Mouse (Mus musculus): ENCODE measurements around the gene Zbtb12. TPM values are rescaled to one million over a fixed set of nuclear protein-coding genes. Genes with fewer than 3 reads are reported as not detected.

The Zbtb12 gene
- polyA plus RNA-seq, 1 experiment from 2014 or later: 17.4 TPM

DNA sequence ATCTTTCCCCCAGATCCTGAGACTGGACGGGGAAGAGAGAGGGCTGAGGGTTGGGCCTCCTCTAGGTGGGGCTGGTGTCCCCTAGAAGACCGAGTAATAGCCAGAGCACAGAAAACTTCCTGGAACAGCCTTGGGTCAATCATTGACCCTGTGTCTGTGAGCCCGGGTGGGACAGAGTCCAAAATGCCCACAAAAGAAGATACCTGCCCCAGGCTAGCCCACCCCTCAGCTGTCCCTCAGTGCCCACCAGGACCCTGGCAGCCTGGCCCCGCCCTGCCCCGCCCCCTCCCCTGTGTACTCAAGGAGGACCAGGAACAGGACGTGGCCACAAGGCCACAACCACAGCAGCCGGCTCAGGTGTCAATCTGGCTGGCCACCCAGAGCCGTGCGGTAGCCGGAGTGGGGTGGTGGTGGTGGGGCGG, 36.1 kb downstream of the Zbtb12 start:
- no peaks in the 10 kb centered on the region for H3K9me3 ChIP-seq
- H3K4me3 ChIP-seq: no peak overlapping the region
- H3K4me1 ChIP-seq: no peaks in the 10 kb centered on the region
- H3K9ac ChIP-seq: no peak overlapping the region
- ATAC-seq (replicated peaks): no peak
- WGBS: 22% methylated on average over 11 of the region's 11 CpGs
- H3K27me3 ChIP-seq (replicated peaks): no peaks in the 10 kb centered on the region
- no peak overlapping the region for H3K4me2 ChIP-seq
- no peak overlapping the region for H3K27ac ChIP-seq
- H3K36me3 ChIP-seq (replicated peaks): peaks cover 34% of the 10 kb centered on the region

DNA sequence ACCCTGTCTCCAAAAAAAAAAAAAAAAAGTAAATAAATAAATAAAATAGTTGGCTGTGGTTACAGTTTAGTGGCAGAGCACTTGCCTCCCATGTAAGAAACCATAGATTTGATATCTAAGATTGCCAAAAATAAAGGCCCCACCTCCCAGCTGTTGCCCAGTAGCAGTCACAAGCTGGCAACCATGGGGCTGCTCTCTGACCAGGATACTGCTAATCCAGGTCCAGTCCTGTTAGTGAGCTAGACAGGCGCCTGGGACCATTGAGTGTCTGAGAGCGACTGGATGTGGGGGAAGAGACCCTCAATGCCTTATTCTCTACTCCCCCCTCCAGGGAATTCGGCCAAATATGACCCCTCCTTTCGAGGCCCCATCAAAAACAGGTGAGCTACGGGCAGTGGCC, 37.0 kb downstream of the Zbtb12 start:
- whole genome bisulfite sequencing: 83% methylated on average over 5 of the region's 5 CpGs
- H3K9ac ChIP-seq: no peak overlapping the region
- H3K27me3 ChIP-seq (replicated peaks): no peaks in the 10 kb centered on the region
- no peaks in the 10 kb centered on the region for H3K9me3 ChIP-seq
- H3K4me2 ChIP-seq: no peak overlapping the region
- no peak for ATAC-seq (replicated peaks)
- no peak overlapping the region for H3K4me3 ChIP-seq
- no peak overlapping the region for H3K27ac ChIP-seq
- H3K4me1 ChIP-seq: no peaks in the 10 kb centered on the region
- H3K36me3 ChIP-seq (replicated peaks): peaks cover 26% of the 10 kb centered on the region

DNA sequence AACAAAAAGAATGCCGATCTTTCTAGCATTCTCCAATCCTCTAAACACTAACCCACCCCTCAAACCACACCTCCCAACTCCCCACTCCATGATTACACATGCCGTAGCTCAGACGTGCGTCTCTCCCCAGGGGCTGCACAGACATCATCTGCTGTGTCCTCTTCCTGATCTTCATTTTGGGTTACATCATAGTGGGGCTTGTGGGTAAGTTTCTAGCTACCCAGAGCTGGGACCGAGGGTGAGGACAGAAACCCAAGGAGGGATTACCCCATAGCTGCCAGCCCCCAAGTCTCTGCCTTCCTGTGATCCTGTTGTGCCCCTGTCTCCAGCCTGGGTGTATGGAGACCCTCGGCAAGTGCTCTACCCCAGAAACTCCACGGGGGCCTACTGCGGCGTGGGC, 37.9 kb downstream of the Zbtb12 start:
- 79% methylated on average over 9 of the region's 9 CpGs for WGBS
- no peak overlapping the region for H3K27ac ChIP-seq

DNA sequence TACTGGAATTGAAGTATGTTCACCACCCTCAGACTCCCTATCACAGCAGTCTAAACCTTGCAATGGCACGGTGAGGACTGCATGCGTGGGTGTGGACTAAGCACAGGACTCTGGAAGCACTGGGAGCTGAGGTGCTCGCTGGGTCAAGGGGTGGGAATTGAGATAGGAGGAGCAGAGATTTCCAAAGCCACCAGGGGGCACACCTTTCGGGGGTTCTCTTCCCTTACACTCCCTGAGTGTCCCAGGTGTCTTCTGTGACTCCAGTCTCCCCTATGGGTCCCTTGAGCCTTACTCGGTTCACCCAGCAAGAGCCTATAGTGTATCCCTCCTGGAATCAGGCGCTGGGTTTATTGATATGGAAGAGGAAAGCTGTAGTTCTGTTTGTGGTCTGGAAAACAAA, 43.7 kb downstream of the Zbtb12 start:
- H3K9ac ChIP-seq: no peak overlapping the region
- H3K27me3 ChIP-seq (replicated peaks): no peaks in the 10 kb centered on the region
- no peaks in the 10 kb centered on the region for H3K9me3 ChIP-seq
- H3K4me2 ChIP-seq: no peak overlapping the region
- 51% methylated on average over 6 of the region's 6 CpGs for WGBS
- H3K36me3 ChIP-seq (replicated peaks): no peaks in the 10 kb centered on the region
- no peak for ATAC-seq (replicated peaks)
- no peak overlapping the region for H3K27ac ChIP-seq
- no peak overlapping the region for H3K4me3 ChIP-seq
- no peaks in the 10 kb centered on the region for H3K4me1 ChIP-seq

More for the DNA sequence above, 37.9 kb downstream of the Zbtb12 start:
- Histone ChIP-seq H3K27me3 (replicated peaks) (no peaks in the 10 kb centered on the region), H3K4me2 (no peak overlapping the region), H3K4me1 (no peaks in the 10 kb centered on the region), H3K9ac (no peak overlapping the region), H3K4me3 (no peak overlapping the region), H3K36me3 (replicated peaks) (peaks cover 17% of the 10 kb centered on the region), H3K9me3 (no peaks in the 10 kb centered on the region)
- ATAC-seq (replicated peaks): no peak

DNA sequence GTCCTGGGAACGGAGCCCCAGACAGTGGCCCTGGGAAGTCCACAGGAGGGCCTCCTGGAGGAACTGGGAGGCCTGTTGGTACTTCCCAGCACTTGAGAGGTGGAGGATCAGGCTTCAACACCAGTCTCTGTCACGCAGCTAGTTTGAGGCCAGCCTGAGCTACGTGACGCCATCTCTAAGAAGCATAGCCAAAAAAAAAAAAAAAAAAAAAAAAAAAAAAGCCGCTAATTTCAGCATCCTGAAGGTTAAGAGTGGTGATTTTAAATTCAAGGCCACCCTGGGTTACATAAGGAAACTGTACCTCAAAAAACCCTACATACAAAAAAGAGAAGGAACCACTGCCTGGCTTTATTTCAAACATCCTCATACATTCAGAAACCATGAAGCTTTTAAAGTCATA, 45.0 kb downstream of the Zbtb12 start:
- H3K27ac ChIP-seq: no peak overlapping the region

DNA sequence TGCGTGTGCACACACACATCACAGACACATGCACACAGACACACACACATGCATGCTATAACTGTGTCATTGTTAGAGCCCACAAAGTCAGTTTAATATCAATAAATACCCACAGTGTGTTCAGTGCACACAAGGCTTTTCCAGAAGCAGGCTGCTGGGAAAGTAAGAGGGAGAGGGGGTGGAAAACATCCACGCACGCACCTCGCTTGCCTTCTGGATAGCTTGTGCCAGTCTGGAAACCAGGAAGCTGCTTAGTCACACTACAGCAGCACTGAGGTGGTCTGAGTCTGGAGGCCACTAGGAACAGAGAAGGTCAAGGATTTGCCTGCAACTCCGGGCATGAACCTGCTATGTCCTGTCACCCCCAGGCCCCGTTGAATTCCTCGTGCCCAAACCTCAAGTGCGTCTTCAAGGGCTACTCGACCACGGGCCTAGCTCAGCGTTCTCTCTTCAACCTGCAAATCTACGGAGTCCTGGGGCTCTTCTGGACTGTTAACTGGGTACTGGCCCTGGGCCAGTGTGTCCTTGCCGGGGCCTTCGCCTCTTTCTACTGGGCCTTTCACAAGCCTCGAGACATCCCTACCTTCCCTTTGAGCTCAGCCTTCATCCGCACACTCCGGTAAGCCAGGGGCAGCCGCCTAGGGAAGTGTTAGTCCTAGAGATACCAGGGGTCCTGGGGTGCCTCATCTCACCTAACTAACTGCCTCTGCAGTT, 48.2 kb downstream of the Zbtb12 start:
- Histone ChIP-seq H3K4me2 (no peak overlapping the region), H3K4me3 (no peak overlapping the region), H3K36me3 (replicated peaks) (no peaks in the 10 kb centered on the region), H3K9ac (no peak overlapping the region), H3K4me1 (peaks cover 9% of the 10 kb centered on the region), H3K27ac (no peak overlapping the region), H3K27me3 (replicated peaks) (no peaks in the 10 kb centered on the region), H3K9me3 (no peaks in the 10 kb centered on the region)
- no peak for ATAC-seq (replicated peaks)
- 90% methylated on average over 18 of the region's 18 CpGs for WGBS

More for the DNA sequence above, 45.0 kb downstream of the Zbtb12 start:
- Histone ChIP-seq H3K27me3 (replicated peaks) (no peaks in the 10 kb centered on the region), H3K4me2 (no peak overlapping the region), H3K4me1 (no peaks in the 10 kb centered on the region), H3K9me3 (no peaks in the 10 kb centered on the region), H3K9ac (no peak overlapping the region), H3K36me3 (replicated peaks) (no peaks in the 10 kb centered on the region), H3K4me3 (no peak overlapping the region)
- ATAC-seq (replicated peaks): no peak
- WGBS: 62% methylated on average over 5 of the region's 5 CpGs

DNA sequence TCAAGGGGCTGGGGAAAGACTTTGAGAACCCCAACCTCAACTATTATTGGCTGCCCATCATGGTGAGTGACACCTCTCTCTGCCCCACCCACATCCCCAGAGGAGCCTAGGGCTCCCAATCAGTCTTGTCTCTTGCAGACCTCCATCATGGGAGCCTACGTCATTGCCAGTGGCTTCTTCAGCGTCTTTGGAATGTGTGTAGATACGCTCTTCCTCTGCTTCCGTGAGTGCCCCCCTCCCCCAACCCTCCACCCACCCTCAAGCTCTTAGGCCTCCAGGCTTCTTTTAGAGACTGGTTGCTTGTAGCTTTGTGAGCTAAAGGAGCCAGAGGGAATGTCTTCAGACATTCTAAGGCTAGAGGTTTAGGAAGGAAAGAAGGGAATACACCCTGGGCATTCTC, 49.6 kb downstream of the Zbtb12 start:
- ATAC-seq (replicated peaks): no peak
- Histone ChIP-seq H3K27ac (no peak overlapping the region), H3K4me2 (no peak overlapping the region), H3K36me3 (replicated peaks) (0 out of 2 replicates have a peak, but pooled peaks cover 3% of the 10 kb centered on the region), H3K4me3 (no peak overlapping the region), H3K9ac (no peak overlapping the region), H3K9me3 (no peaks in the 10 kb centered on the region), H3K4me1 (peaks cover 12% of the 10 kb centered on the region), H3K27me3 (replicated peaks) (no peaks in the 10 kb centered on the region)
- 78% methylated on average over 4 of the region's 4 CpGs for WGBS

DNA sequence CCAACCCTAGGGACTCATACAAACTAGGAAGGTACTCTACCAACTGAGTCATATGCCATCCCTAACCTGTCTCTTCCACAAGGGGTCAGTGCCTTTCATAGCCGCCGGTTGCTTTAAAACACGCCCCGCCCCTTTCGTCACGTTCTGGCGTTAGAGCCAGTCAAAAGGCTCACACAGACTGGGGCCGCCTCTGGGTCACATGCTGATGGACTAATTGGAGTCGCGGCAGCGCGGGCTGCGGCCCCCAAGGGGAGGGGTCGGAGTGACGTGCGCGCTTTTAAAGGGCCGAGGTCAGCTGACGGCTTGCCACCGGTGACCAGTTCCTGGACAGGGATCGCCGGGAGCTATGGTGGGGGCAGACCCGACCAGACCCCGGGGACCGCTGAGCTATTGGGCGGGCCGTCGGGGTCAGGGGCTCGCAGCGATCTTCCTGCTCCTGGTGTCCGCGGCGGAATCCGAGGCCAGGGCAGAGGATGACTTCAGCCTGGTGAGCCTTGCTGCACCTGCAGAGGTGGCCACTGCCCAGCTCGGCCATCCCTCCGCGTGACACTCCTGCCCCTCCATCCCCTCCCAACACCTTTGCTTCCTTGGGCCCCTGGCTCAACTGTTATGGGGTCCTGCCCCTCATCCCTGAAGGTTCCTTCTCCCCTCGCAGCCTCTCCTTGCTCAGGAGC, 51.9 kb downstream of the Zbtb12 start, which contains the start of gene Neu1:
Neu1 (plus strand) TSS at position 193 of the 674 bp plus-strand sequence.
- Histone ChIP-seq H3K36me3 (replicated peaks) (peaks cover 9% of the 10 kb centered on the region; the same call in 1 of the 2 replicates), H3K4me1 (peaks cover 12% of the 10 kb centered on the region), H3K9ac (peak within 1 kb of the TSS; percentile 88), H3K27me3 (replicated peaks) (no peaks in the 10 kb centered on the region), H3K9me3 (no peaks in the 10 kb centered on the region), H3K4me3 (peak within 1 kb of the TSS; percentile 93), H3K4me2 (peak within 1 kb of the TSS; percentile 81), H3K27ac (peak within 1 kb of the TSS; percentile 77)
- WGBS: under 1% methylated on average over 38 of the region's 38 CpGs
- peak; percentile 98 for ATAC-seq (replicated peaks)

DNA sequence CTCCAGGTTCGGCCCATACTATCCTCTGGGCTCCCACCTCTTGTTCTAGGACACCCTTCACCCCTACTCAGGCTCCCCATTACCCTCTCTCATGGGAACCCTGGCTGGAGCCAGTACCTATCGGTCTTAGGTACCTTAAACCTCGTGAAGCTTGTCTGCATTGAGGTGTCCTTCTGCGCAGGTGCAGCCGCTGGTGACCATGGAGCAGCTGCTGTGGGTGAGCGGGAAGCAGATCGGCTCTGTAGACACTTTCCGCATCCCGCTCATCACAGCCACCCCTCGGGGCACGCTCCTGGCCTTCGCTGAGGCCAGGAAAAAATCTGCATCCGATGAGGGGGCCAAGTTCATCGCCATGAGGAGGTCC, 52.4 kb downstream of the Zbtb12 start:
- H3K9me3 ChIP-seq: no peaks in the 10 kb centered on the region
- H3K27me3 ChIP-seq (replicated peaks): no peaks in the 10 kb centered on the region
- peak overlapping the region; percentile 93 for H3K4me3 ChIP-seq
- peak overlapping the region; percentile 81 for H3K4me2 ChIP-seq
- H3K36me3 ChIP-seq (replicated peaks): peaks cover 9% of the 10 kb centered on the region; the same call in 1 of the 2 replicates
- peak overlapping the region; percentile 77 for H3K27ac ChIP-seq
- 9% methylated on average over 14 of the region's 14 CpGs for WGBS
- peaks cover 12% of the 10 kb centered on the region for H3K4me1 ChIP-seq
- H3K9ac ChIP-seq: peak overlapping the region; percentile 88
- peak; percentile 74 for ATAC-seq (replicated peaks)

DNA sequence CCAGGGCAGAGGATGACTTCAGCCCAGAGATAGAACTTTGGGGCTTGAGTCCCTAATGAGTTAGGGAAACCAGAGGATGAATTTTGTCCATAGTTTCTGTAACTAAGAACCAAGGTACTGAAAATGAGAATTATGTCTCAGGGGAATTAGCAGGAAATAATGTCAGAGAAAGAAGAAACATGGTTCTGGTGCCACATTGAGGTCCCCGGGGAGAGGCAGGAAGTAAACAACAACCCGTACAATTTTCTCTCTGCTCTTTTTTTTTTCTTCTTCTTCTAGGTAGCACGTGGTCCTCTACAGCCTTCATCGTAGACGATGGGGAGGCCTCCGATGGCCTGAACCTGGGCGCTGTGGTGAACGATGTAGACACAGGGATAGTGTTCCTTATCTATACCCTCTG, 53.0 kb downstream of the Zbtb12 start:
- Histone ChIP-seq H3K4me2 (peak overlapping the region; percentile 81), H3K4me1 (peaks cover 12% of the 10 kb centered on the region), H3K4me3 (peak overlapping the region; percentile 93), H3K9me3 (no peaks in the 10 kb centered on the region), H3K9ac (peak overlapping the region; percentile 88), H3K27ac (no peak overlapping the region), H3K27me3 (replicated peaks) (no peaks in the 10 kb centered on the region), H3K36me3 (replicated peaks) (peaks cover 9% of the 10 kb centered on the region; the same call in 1 of the 2 replicates)
- 85% methylated on average over 8 of the region's 8 CpGs for WGBS
- no peak for ATAC-seq (replicated peaks)

DNA sequence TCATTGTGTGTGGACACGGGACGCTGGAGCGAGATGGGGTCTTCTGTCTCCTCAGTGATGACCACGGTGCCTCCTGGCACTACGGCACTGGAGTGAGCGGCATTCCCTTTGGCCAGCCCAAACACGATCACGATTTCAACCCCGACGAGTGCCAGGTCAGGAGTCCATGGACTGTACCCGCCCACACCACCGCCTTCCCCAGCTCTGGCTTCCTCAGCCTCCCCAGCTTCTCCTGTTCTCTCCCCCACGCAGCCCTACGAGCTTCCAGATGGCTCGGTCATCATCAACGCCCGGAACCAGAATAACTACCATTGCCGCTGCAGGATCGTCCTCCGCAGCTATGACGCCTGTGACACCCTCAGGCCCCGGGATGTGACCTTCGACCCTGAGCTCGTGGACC, 54.7 kb downstream of the Zbtb12 start:
- H3K4me1 ChIP-seq: peaks cover 12% of the 10 kb centered on the region
- 66% methylated on average over 24 of the region's 24 CpGs for WGBS
- ATAC-seq (replicated peaks): no peak

DNA sequence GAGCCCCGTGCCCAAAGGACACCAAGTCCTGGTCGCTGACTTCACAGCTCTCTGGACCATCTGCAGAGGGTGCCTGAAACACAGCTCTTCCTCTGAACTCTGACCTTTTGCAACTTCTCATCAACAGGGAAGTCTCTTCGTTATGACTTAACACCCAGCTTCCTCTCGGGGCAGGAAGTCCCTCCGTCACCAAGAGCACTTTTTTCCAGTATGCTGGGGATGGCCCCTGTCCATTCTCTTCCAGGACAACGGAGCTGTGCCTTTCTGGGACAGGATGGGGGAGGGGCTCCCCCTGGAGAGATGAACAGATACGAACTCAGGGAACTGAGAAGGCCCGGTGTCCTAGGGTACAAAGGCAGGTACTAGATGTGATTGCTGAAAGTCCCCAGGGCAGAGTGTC, 55.5 kb downstream of the Zbtb12 start:
- no peak overlapping the region for H3K4me2 ChIP-seq
- no peak overlapping the region for H3K4me3 ChIP-seq
- H3K9me3 ChIP-seq: no peaks in the 10 kb centered on the region
- H3K9ac ChIP-seq: no peak overlapping the region
- ATAC-seq (replicated peaks): no peak
- H3K36me3 ChIP-seq (replicated peaks): peaks cover 9% of the 10 kb centered on the region; the same call in 1 of the 2 replicates
- H3K27me3 ChIP-seq (replicated peaks): no peaks in the 10 kb centered on the region
- no peak overlapping the region for H3K27ac ChIP-seq
- H3K4me1 ChIP-seq: peaks cover 12% of the 10 kb centered on the region
- WGBS: 60% methylated on average over 8 of the region's 8 CpGs

More for the DNA sequence above, 54.7 kb downstream of the Zbtb12 start:
- no peak overlapping the region for H3K27ac ChIP-seq
- no peak overlapping the region for H3K4me3 ChIP-seq
- H3K9ac ChIP-seq: no peak overlapping the region
- H3K27me3 ChIP-seq (replicated peaks): no peaks in the 10 kb centered on the region
- H3K9me3 ChIP-seq: no peaks in the 10 kb centered on the region
- no peak overlapping the region for H3K4me2 ChIP-seq
- H3K36me3 ChIP-seq (replicated peaks): peaks cover 9% of the 10 kb centered on the region; the same call in 1 of the 2 replicates

Data from midbrain, embryonic 15.5 days (tissue).